In the genomic region with DNA sequence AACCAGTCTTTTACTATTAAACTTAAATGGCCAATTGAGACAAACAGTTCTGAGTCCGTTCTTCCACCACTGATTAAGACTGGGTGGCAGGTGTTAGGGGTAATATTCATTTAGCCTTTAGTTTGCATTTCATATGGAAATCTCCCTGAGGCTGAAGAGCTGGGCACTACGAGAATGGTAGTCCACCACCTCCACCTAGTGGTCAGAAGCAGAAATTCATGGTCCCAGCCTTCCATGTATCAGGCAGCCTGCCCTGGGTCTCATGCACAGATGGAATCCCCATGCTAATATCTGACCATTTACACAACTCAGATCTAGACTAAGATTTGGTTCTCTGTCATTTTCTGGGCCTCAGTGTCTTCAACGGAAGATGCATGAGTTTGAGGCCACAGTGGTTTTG, we compare ENCODE assay signal across 9 mouse cellular contexts.
DNase-seq lines count a peak whose midpoint lies in the region; ATAC-seq and TF ChIP-seq lines count a peak whose summit lies in the region.
"Had no signal": no experiment of that assay in that cellular context is flagged by ENCODE, and none has a peak within 500 bp of the region (broad histone marks: within the 10 kb centered on the region; RNA-seq: fewer than 3 reads in every experiment).

No protein-coding gene starts in this region.

- H3K4me3 ChIP-seq in CH12.LX (replicated peaks in 1 of 3; ENCODE audit: low read depth in 2 of 3, low read length in 2 of 3, poor library complexity in 1 of 3): no peak overlapping the region
- H3K4me3 ChIP-seq in liver, postnatal 0 days (ENCODE audit: low read depth, low read length): no peak overlapping the region
- no peak overlapping the region for H3K4me3 ChIP-seq in neural tube, embryonic 12.5 days
- H3K4me3 ChIP-seq: heart, embryonic 13.5 days had no signal

- TF ChIP-seq EP300 in CH12.LX (IDR thresholded peaks at IDR 0.05; ENCODE audit: low read length): no peak
- no peak for TF ChIP-seq EP300 in liver, postnatal 0 days (IDR thresholded peaks at IDR 0.05; ENCODE audit: low read depth)

- WGBS in liver, postnatal 0 days (ENCODE audit: insufficient replicate concordance): 10% methylated on average over 3 of the region's 3 CpGs
- 2% methylated on average over 3 of the region's 3 CpGs for WGBS in neural tube, embryonic 12.5 days

- peaks cover 31% of the 10 kb centered on the region for H3K27me3 ChIP-seq in CH12.LX (replicated peaks)
- no peaks in the 10 kb centered on the region for H3K27me3 ChIP-seq in liver, postnatal 0 days (ENCODE audit: insufficient read depth, low read length)
- no peaks in the 10 kb centered on the region for H3K27me3 ChIP-seq in neural tube, embryonic 12.5 days (replicated peaks)
- H3K27me3 ChIP-seq: heart, embryonic 13.5 days had no signal

- TF ChIP-seq RAD21 in CH12.LX (IDR thresholded peaks at IDR 0.05; ENCODE audit: low read depth, low read length): peak; percentile 97

- dilution Hi-C loops in CH12.LX (cut with MboI; ENCODE audit: extremely low pct_ligation_motif_present, extremely low pct_unique_long_range_greater_than_20kb, low sequenced_read_pairs): no loop called here

- no peak overlapping the region for H3K4me2 ChIP-seq in CH12.LX (ENCODE audit: insufficient read depth, low read depth, poor library complexity, severe bottlenecking)
- H3K4me2 ChIP-seq in liver, postnatal 0 days (ENCODE audit: low read depth, low read length): no peak overlapping the region
- no peak overlapping the region for H3K4me2 ChIP-seq in neural tube, embryonic 12.5 days (replicated peaks)
- H3K4me2 ChIP-seq: heart, embryonic 13.5 days had no signal

- H3K4me1 ChIP-seq in CH12.LX (ENCODE audit: control insufficient read depth in 1 of 2, insufficient read depth in 2 of 2): peaks cover 7 to 31% of the 10 kb centered on the region in 2 experiments
- peaks cover 2% of the 10 kb centered on the region for H3K4me1 ChIP-seq in liver, postnatal 0 days (ENCODE audit: insufficient read depth)
- no peaks in the 10 kb centered on the region for H3K4me1 ChIP-seq in neural tube, embryonic 12.5 days
- H3K4me1 ChIP-seq: heart, embryonic 13.5 days had no signal

- no peak overlapping the region for H3K27ac ChIP-seq in CH12.LX (ENCODE audit: insufficient read depth, low read depth)
- H3K27ac ChIP-seq in liver, postnatal 0 days (ENCODE audit: low read depth): no peak overlapping the region
- H3K27ac ChIP-seq in neural tube, embryonic 12.5 days: no peak overlapping the region
- H3K27ac ChIP-seq: heart, embryonic 13.5 days had no signal

- no peaks in the 10 kb centered on the region for H3K9me3 ChIP-seq in CH12.LX (replicated peaks; ENCODE audit: low read length)
- H3K9me3 ChIP-seq in liver, postnatal 0 days (ENCODE audit: low read length): no peaks in the 10 kb centered on the region
- no peaks in the 10 kb centered on the region for H3K9me3 ChIP-seq in neural tube, embryonic 12.5 days
- H3K9me3 ChIP-seq: heart, embryonic 13.5 days had no signal

- DNase-seq in CH12.LX (ENCODE audit: extremely low read depth) (peak; percentile 83), adipocyte (ENCODE audit: low spot score) (peak; percentile 88)
- DNase-seq in heart, adult 8-10 months (ENCODE audit: low spot score): peak; percentile 64
- DNase-seq in kidney, postnatal 10 days: peak; percentile 79
- peak; percentile 63 for DNase-seq in liver, postnatal 0 days
- peak; percentile 44 to 58 for DNase-seq in urinary bladder, postnatal 36 days (ENCODE audit: low spot score in 2 of 2)

- H3K79me2 ChIP-seq in CH12.LX (replicated peaks; ENCODE audit: control insufficient read depth, extremely low read depth, insufficient read depth, poor library complexity, severe bottlenecking): no peaks in the 10 kb centered on the region

- TF ChIP-seq POLR2A in CH12.LX (IDR thresholded peaks at IDR 0.05; ENCODE audit: low read depth, low read length): no peak

- peak; percentile 90 to 96 for TF ChIP-seq CTCF in CH12.LX (conservative IDR thresholded peaks at IDR 0.05 in 1 of 2, IDR thresholded peaks at IDR 0.05 in 1 of 2; ENCODE audit: low read depth in 2 of 2, low read length in 2 of 2)
- TF ChIP-seq CTCF in liver, postnatal 0 days (IDR thresholded peaks at IDR 0.05; ENCODE audit: low read depth): peak; percentile 94

- peak; percentile 81 for ATAC-seq in common myeloid progenitor, adult 5-6 weeks (replicated peaks; ENCODE audit: low read depth, poor library complexity, severe bottlenecking)
- ATAC-seq in liver, postnatal 0 days: peak; percentile 39; the same call in 1 of the 2 replicates
- peak; percentile 88 for ATAC-seq in neural tube, embryonic 12.5 days (ENCODE audit: low FRiP score, low read depth)

- no peaks in the 10 kb centered on the region for H3K36me3 ChIP-seq in CH12.LX (replicated peaks in 1 of 2; ENCODE audit: control insufficient read depth in 1 of 2, insufficient read depth in 1 of 2, low read length in 1 of 2)
- no peaks in the 10 kb centered on the region for H3K36me3 ChIP-seq in liver, postnatal 0 days (replicated peaks; ENCODE audit: insufficient read depth, low read length)
- H3K36me3 ChIP-seq in neural tube, embryonic 12.5 days: peaks cover 3% of the 10 kb centered on the region; the same call in 1 of the 2 replicates

- in situ Hi-C loops in CH12.LX (cut with MboI; ENCODE audit: low pct_ligation_motif_present, low pct_unique_long_range_greater_than_20kb, low sequenced_read_pairs): loop anchor here (5.0 kb wide), 1 partner anchor 127 kb away; no protein-coding TSS in a partner anchor

- H3K9ac ChIP-seq in CH12.LX (ENCODE audit: insufficient read depth, low read depth): no peak overlapping the region
- H3K9ac ChIP-seq in liver, postnatal 0 days (replicated peaks): no peak overlapping the region
- H3K9ac ChIP-seq in neural tube, embryonic 12.5 days: no peak overlapping the region
- H3K9ac ChIP-seq: heart, embryonic 13.5 days had no signal

TF ChIP-seq in CH12.LX, 34 proteins besides CTCF, POLR2A, EP300 and RAD21:
- TF ChIP-seq SMC3 (IDR thresholded peaks at IDR 0.05; ENCODE audit: low read depth, low read length) (peak; percentile 88), UBTF (IDR thresholded peaks at IDR 0.05; ENCODE audit: low read depth, low read length) (no peak), MXI1 (IDR thresholded peaks at IDR 0.05; ENCODE audit: low read depth, low read length) (no peak), MAZ (IDR thresholded peaks at IDR 0.05; ENCODE audit: low read depth, low read length) (no peak), ZC3H11A (IDR thresholded peaks at IDR 0.05; ENCODE audit: low read depth, low read length) (peak; percentile 75), ELF1 (IDR thresholded peaks at IDR 0.05; ENCODE audit: low read depth, low read length) (no peak), POLR2AphosphoS2 (IDR thresholded peaks at IDR 0.05; ENCODE audit: low read depth, low read length) (no peak), ZKSCAN1 (IDR thresholded peaks at IDR 0.05; ENCODE audit: borderline replicate concordance, low read depth, low read length) (no peak), CHD2 (IDR thresholded peaks at IDR 0.05; ENCODE audit: low read length) (no peak), GABPA (IDR thresholded peaks at IDR 0.05; ENCODE audit: insufficient replicate concordance, low read depth, low read length) (no peak), JUND (conservative IDR thresholded peaks at IDR 0.05; ENCODE audit: low read depth, low read length) (peak; percentile 47; the same call in 1 of the 2 replicates), ETS1 (conservative IDR thresholded peaks at IDR 0.05; ENCODE audit: low read depth, low read length) (no peak), IRF4 (IDR thresholded peaks at IDR 0.05; ENCODE audit: low read depth, low read length) (peak; percentile 55; the same call in 1 of the 2 replicates), NELFE (IDR thresholded peaks at IDR 0.05; ENCODE audit: low read depth, low read length) (0 out of 2 replicates have a peak, but pooled peaks have one; percentile 31)
